Mouse (Mus musculus) layer of hippocampus, adult 18-20 months (tissue): ENCODE measurements at regions not wholly inside any gene's neighbourhood (a gene's known extent, or its start where the extent isn't known, plus 50 kb on each side); places are given as distances from the start of the nearest gene placed in this dataset.
"Not testable (repeated sequence)": the region's sequence is repeated elsewhere in the genome, so short reads cannot be mapped to it uniquely, and the experiment has no call there.

Source experiments
- DNase-seq, 2 experiments: peaks; one replicate each; pipeline ENCODE4 v3.0.0; 2022; ENCODE audit warnings: low spot score in 2 of 2

DNA sequence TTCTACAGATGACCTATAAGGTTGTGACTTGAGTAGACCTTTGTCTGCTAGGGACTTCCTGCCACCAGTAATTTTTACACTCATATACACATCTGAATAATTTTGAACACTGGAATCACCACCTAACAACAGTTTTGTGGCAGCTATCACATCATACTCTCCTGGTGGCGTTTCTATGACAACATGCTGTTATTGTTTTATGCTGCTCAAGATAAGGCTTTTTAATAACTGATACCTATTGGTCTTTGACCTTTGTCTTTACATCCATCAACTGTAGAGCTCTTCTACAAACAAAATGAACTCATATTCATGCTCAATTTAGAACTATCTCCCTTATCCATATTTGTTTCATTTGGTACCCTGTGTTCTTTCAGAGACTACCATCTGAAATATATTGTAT is 556.0 kb downstream of the Nyap2 start:
- no peak for DNase-seq

DNA sequence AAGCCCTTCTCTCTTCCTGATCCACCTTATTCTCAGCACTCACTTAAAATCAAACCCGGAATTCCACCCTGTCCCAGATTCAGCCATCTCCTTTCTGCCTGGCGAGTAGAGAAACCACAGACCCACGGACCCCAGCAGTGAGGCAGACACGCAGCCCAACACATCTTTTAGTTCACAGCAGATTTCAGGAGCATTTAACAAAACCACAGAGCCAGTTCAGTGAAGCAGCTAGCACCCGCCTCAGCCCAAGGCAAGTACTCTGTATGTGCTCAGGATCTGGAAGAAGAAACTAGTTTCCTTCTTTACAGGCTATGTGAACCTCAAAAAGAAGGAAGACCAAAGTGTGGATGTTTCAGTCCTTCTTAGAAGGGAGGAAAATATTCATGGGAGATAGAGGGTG is 560.6 kb downstream of the Nyap2 start:
- DNase-seq = no peak

GRCm38 (mm10) chr1:81652990-81653717 is 576.4 kb downstream of the Nyap2 start:
- peak in 1 of 2 experiments; percentile 8 for DNase-seq

DNA sequence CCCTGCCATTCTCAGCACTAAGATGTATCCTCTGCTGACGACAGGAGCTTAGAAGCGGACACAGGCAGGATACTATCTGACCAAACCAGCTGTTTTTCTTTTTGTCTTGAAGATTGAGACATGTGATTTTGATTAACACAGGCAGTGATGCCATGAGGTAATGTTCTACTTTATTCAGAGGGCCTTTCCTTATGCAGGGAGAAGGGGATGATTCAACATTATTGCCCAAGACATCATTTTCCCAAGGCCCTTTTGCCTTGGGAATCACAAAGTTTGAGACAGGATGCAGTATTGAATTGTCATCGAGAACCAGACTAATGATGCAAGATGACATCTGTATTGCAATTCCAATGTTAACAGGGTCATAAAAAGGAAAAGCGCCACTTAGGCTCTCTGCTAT is 571.7 kb upstream of the Gm9747 start:
- DNase-seq = no peak

DNA sequence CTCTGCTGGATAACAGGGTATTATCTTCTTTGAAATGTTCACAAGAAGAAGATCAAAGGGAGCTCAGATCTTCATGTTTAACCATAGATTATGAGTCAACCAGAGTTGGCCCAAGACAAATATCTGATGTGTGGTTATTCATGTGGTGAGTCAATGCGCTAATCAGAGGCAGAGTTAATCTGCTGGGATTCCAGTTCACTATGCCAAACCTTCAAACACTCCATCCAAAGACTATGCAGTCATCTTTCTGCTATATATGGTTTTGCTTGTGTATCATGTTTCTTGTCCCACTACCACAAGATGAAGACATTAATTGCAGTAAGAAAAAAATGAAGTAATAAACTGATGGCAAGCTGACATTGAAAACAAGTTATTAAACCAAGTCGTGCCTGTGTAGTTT is 561.8 kb upstream of the Gm9747 start:
- no peak for DNase-seq

GRCm38 (mm10) chr1:81671725-81672124 is 561.2 kb upstream of the Gm9747 start:
- DNase-seq = no peak

- no peak for DNase-seq
These were observed 557.2 kb upstream of the Gm9747 start for GRCm38 (mm10) chr1:81675576-81676342.

GRCm38 (mm10) chr1:81677768-81678400 is 555.0 kb upstream of the Gm9747 start:
- no peak for DNase-seq

GRCm38 (mm10) chr1:81696129-81696528 is 536.8 kb upstream of the Gm9747 start:
- DNase-seq = no peak

- no peak for DNase-seq
These were observed 523.7 kb upstream of the Gm9747 start for GRCm38 (mm10) chr1:81709169-81709568.

GRCm38 (mm10) chr1:81717091-81717490 is 515.8 kb upstream of the Gm9747 start:
- no peak for DNase-seq

GRCm38 (mm10) chr1:81718233-81718632 is 514.7 kb upstream of the Gm9747 start:
- no peak for DNase-seq

GRCm38 (mm10) chr1:81724859-81725258 is 508.1 kb upstream of the Gm9747 start:
- no peak for DNase-seq

- no peak for DNase-seq
These were observed 506.4 kb upstream of the Gm9747 start for GRCm38 (mm10) chr1:81726268-81727132.

- DNase-seq = no peak
These were observed 495.6 kb upstream of the Gm9747 start for GRCm38 (mm10) chr1:81737111-81737833.

GRCm38 (mm10) chr1:81738384-81738783 is 494.5 kb upstream of the Gm9747 start:
- DNase-seq = no peak

DNA sequence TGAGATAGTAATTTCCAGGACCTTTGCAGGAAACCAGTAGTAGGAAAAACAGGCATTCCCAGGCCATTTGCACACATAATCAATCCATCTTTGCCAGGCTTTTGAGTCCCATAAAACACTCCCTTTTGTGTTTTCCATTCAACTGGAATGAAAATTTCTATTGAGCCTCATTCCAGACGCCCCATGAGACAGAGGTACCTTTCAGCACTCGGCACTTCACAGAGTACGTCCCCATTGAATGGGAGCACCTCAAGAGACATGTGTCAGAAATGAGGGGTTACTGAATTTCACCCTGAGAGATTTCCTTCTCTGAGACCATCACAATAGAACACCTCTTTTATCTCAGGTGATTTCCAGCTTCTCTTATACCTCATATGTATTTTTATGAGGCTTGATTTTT is 493.5 kb upstream of the Gm9747 start:
- DNase-seq = no peak

- no peak for DNase-seq
These were observed 492.9 kb upstream of the Gm9747 start for GRCm38 (mm10) chr1:81739981-81740380.

GRCm38 (mm10) chr1:81741882-81742281 is 491.0 kb upstream of the Gm9747 start:
- not testable (repeated sequence) for DNase-seq

DNA sequence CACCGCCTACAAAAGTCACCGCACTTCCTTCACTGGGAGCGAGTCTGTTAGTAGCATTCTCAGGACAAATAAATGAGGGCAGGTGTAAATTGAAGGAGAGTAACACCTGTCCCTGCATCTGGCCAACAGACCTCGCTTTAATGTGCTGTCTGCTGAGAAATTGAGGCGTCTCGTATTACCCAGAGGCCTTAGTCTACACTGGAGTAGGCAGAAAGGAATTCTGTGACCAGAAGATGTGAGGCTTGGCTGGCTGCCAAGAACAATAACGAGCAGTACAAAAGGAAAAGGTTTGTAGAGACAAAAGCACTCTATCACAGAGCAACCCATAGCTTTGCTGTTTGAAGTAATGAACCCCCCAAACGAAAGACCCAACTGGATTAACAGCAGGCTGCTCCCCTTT is 488.4 kb upstream of the Gm9747 start:
- peak in 1 of 2 experiments; percentile 20 for DNase-seq
